Mouse (Mus musculus): ENCODE results near the gene Rbl1.
"Not testable (repeated sequence)": the region's sequence is repeated elsewhere in the genome, so short reads cannot be mapped to it uniquely, and the experiment has no call there.

Rbl1 gene

GRCm38 (mm10) chr2:157172984-157173383 lies 31.4 kb downstream of the Rbl1 start:
- DNase-seq (ENCODE audit: extremely low read depth, low read depth, low spot score): no peak

GRCm38 (mm10) chr2:157170626-157171025 lies 33.7 kb downstream of the Rbl1 start:
- DNase-seq (ENCODE audit: extremely low read depth, low read depth, low spot score): no peak

GRCm38 (mm10) chr2:157170166-157170565 lies 34.2 kb downstream of the Rbl1 start:
- DNase-seq (ENCODE audit: extremely low read depth, low read depth, low spot score): no peak

- no peak for DNase-seq (ENCODE audit: extremely low read depth, low read depth, low spot score)
Measured at GRCm38 (mm10) chr2:157166371-157167080, 37.8 kb downstream of the Rbl1 start.

GRCm38 (mm10) chr2:157165312-157166224 lies 38.8 kb downstream of the Rbl1 start:
- not testable (repeated sequence) for DNase-seq (ENCODE audit: extremely low read depth, low read depth, low spot score)

GRCm38 (mm10) chr2:157164101-157164500 lies 40.2 kb downstream of the Rbl1 start:
- DNase-seq (ENCODE audit: extremely low read depth, low read depth, low spot score): no peak

- no peak for DNase-seq (ENCODE audit: extremely low read depth, low read depth, low spot score)
Measured at GRCm38 (mm10) chr2:157156079-157156478, 48.3 kb downstream of the Rbl1 start.

GRCm38 (mm10) chr2:157153235-157153634 lies 51.1 kb downstream of the Rbl1 start:
- no peak for DNase-seq (ENCODE audit: extremely low read depth, low read depth, low spot score)

GRCm38 (mm10) chr2:157148417-157148816 lies 55.9 kb downstream of the Rbl1 start:
- no peak for DNase-seq (ENCODE audit: extremely low read depth, low read depth, low spot score)

- DNase-seq (ENCODE audit: extremely low read depth, low read depth, low spot score): no peak
Measured at GRCm38 (mm10) chr2:157147397-157148020, 56.8 kb downstream of the Rbl1 start.

- no peak for DNase-seq (ENCODE audit: extremely low read depth, low read depth, low spot score)
Measured at GRCm38 (mm10) chr2:157145173-157145572, 59.2 kb downstream of the Rbl1 start.

- no peak for DNase-seq (ENCODE audit: extremely low read depth, low read depth, low spot score)
Measured at GRCm38 (mm10) chr2:157144132-157144531, 60.2 kb downstream of the Rbl1 start.

- DNase-seq (ENCODE audit: extremely low read depth, low read depth, low spot score): no peak
Measured at GRCm38 (mm10) chr2:157141962-157142361, 62.4 kb downstream of the Rbl1 start.

GRCm38 (mm10) chr2:157139251-157139802 lies 65.0 kb downstream of the Rbl1 start:
- no peak for DNase-seq (ENCODE audit: extremely low read depth, low read depth, low spot score)

GRCm38 (mm10) chr2:157138808-157139207 lies 65.5 kb downstream of the Rbl1 start:
- DNase-seq (ENCODE audit: extremely low read depth, low read depth, low spot score): no peak

GRCm38 (mm10) chr2:157137959-157138731 lies 66.2 kb downstream of the Rbl1 start:
- no peak for DNase-seq (ENCODE audit: extremely low read depth, low read depth, low spot score)

- no peak for DNase-seq (ENCODE audit: extremely low read depth, low read depth, low spot score)
Measured at GRCm38 (mm10) chr2:157136646-157137045, 67.7 kb downstream of the Rbl1 start.

- DNase-seq (ENCODE audit: extremely low read depth, low read depth, low spot score): no peak
Measured at GRCm38 (mm10) chr2:157136176-157136575, 68.2 kb downstream of the Rbl1 start.

GRCm38 (mm10) chr2:157135529-157136120 lies 68.7 kb downstream of the Rbl1 start:
- DNase-seq (ENCODE audit: extremely low read depth, low read depth, low spot score): no peak

GRCm38 (mm10) chr2:157135014-157135413 lies 69.3 kb downstream of the Rbl1 start, which contains the start of gene Samhd1:
Gene Samhd1 (minus strand): TSS chr2:157135265.
- no peak for DNase-seq (ENCODE audit: extremely low read depth, low read depth, low spot score)

Measured in fat pad, adult 2 months (tissue).